Mouse (Mus musculus) intestine, embryonic 16.5 days (tissue): ENCODE measurements around the gene Flt3. TPM values are rescaled to one million over a fixed set of nuclear protein-coding genes. Genes with fewer than 3 reads are reported as not detected.

Experiments
- ATAC-seq: fragments of 200-750 bp; cut with Nextera tagmentation; 2 replicates; pipeline ENCODE4 v1.8.0; 2017; ENCODE audit warnings: moderate TSS enrichment, moderate library complexity
- H3K27ac ChIP-seq: fragments of 300-500 bp; sonication (generic); 2 replicates; pipeline ENCODE4 v1.5.1; 2014; ENCODE audit warnings: mild to moderate bottlenecking, low read length
- H3K27me3 ChIP-seq: fragments of 300-500 bp; sonication (generic); replicated peaks from 2 replicates; pipeline ENCODE4 v1.6.1; 2014; ENCODE audit warnings: low read length, control low read depth, mixed read lengths; ENCODE audit not compliant: control insufficient read depth, insufficient read depth
- H3K36me3 ChIP-seq: fragments of 300-500 bp; sonication (generic); 2 replicates; pipeline ENCODE4 v1.6.1; 2014; ENCODE audit warnings: low read length, control low read depth; ENCODE audit not compliant: control insufficient read depth, insufficient read depth
- H3K4me1 ChIP-seq: fragments of 300-500 bp; sonication (generic); 2 replicates; pipeline ENCODE4 v1.6.1; 2014; ENCODE audit warnings: low read length, control low read depth, mixed read lengths; ENCODE audit not compliant: control insufficient read depth, insufficient read depth
- H3K4me2 ChIP-seq: fragments of 300-500 bp; sonication (generic); 2 replicates; pipeline ENCODE4 v1.6.1; 2014; ENCODE audit warnings: low read depth, low read length, control low read depth
- H3K4me3 ChIP-seq: fragments of 300-500 bp; sonication (generic); 2 replicates; pipeline ENCODE4 v1.5.1; 2014; ENCODE audit warnings: mild to moderate bottlenecking, low read length
- H3K9ac ChIP-seq: fragments of 300-500 bp; sonication (generic); 2 replicates; pipeline ENCODE4 v1.6.1; 2014; ENCODE audit warnings: low read depth, low read length
- H3K9me3 ChIP-seq: fragments of 300-500 bp; sonication (generic); 2 replicates; pipeline ENCODE4 v1.6.1; 2016; ENCODE audit warnings: low read length, control low read depth; ENCODE audit not compliant: control insufficient read depth
- WGBS: fragments of 180-500 bp; shearing (Covaris S2); extraction: QIAGEN DNeasy Blood & Tissue Kit; methylation state at CpG from one replicate; pipeline ENCODE4 v1.1.7; 2014; 5-methylcytosine and 5-hydroxymethylcytosine counted together
- polyA plus RNA-seq: library from polyadenylated mRNA; unstranded; fragments of >200 nt; fragmentation: Nextera tagmentation; extraction: Ambion mirVana; gene quantifications from 2 replicates; pipeline ENCODE4 v1.2.1, GENCODE M21; 2015

Gene Flt3
- polyA plus RNA-seq, 1 experiment from 2014 or later, result 0.31 TPM

DNA sequence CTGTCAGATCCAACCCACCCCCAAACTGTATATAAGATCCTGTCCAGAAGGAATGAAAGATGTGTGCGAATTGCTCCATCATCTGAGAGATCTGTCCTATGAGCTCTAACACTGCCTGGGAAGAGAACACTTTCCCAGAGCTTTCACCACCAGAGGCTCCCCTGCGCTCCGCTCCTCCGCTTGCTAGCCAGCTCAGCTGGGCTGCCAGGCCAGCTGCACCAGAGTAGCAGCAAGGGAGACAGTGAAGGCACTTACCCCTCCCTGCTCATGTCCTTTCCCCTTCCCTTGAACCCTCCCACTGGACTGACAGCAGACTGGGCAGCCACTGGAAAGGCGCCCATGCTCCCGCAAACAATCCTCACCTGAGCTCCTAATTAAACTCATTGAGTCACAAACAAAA is 23.3 kb upstream of the Flt3 start:
- WGBS, result 44% methylated on average over 6 of the region's 6 CpGs
- ATAC-seq, result no peak

DNA sequence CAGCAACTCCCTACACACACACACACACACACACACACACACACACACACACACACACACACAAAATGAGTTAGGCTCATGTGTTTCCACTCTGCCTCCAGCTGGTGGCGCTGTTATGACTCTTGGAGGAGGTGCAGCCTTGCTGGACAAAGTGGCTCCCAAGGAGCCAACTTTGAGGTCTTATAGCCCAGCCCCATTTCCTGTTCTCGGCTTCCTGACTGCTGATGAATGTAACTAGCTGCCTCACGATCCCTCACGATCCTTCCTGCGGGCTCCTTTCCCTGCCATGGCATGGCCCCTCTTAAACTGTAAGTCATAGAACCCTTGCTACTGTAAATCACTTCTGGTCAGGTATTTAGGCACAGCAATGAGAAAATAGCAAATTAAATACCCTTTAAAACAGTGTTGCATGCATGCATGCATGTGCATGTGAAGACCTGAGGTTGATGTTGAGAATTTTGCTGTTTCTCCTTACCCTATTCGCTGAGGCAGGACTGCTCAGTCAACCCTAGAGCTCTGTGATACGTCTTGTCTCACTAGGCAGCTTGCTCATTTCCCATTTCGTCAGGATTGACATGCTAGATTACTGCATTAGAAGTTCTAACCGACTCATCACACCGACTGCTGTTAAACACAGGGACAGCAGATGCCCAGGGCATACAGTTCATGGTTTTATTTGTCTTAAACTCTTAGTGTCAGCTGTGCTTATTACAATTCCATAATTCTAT is 18.3 kb upstream of the Flt3 start:
- H3K4me3 ChIP-seq, result no peak overlapping the region
- WGBS, result 43% methylated on average over 10 of the region's 10 CpGs
- no peaks in the 10 kb centered on the region for H3K36me3 ChIP-seq
- H3K4me2 ChIP-seq, result no peak overlapping the region
- ATAC-seq, result no peak
- H3K4me1 ChIP-seq, result no peaks in the 10 kb centered on the region
- no peaks in the 10 kb centered on the region for H3K27me3 ChIP-seq
- H3K9me3 ChIP-seq, result no peaks in the 10 kb centered on the region
- no peak overlapping the region for H3K9ac ChIP-seq
- no peak overlapping the region for H3K27ac ChIP-seq

More for the DNA sequence above, 23.3 kb upstream of the Flt3 start:
- Histone ChIP-seq H3K9ac (no peak overlapping the region), H3K4me1 (no peaks in the 10 kb centered on the region), H3K9me3 (no peaks in the 10 kb centered on the region), H3K4me2 (no peak overlapping the region), H3K4me3 (no peak overlapping the region), H3K36me3 (no peaks in the 10 kb centered on the region), H3K27ac (no peak overlapping the region), H3K27me3 (no peaks in the 10 kb centered on the region)

DNA sequence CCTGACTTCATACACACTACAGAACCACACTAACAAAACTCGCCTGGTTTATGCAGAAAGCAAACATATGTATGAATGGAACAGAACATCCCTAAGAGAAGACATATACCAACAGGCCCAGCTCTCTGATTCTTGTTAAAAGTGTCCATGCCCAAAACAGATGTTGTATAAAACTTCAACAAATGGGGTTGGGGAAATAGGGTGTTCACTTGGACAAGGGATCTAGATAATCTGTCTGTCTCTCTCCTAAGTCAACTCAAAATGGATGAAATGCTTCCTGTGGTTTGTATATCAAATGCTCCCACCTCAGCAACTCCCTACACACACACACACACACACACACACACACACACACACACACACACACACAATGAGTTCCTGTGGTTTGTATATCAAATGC is 17.7 kb upstream of the Flt3 start:
- H3K4me2 ChIP-seq, result no peak overlapping the region
- WGBS, result 79% methylated on average over 1 of the region's 1 CpGs
- no peak overlapping the region for H3K9ac ChIP-seq

DNA sequence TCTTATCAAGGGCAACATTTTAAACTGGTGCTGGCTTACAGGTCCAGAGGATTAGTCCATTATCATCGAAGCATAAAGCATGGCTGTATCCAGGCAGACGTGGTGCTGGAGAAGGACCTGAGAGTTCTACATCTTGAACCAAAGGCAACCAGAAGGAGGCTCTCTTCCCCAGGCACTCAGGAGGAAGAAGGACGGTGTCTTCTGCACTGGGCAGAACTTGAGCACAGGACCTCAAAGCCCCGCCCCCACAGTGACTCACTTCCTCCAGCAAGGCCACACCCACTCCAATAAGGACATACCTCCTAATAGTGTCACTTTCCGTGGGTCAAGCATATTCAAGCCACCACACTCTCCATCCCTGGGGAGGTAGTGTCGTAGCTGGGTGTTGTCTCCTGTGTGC is 10.3 kb upstream of the Flt3 start:
- ATAC-seq, result no peak
- Histone ChIP-seq H3K9me3 (no peaks in the 10 kb centered on the region; the same call in 1 of the 2 replicates), H3K4me3 (no peak overlapping the region), H3K36me3 (no peaks in the 10 kb centered on the region), H3K4me2 (no peak overlapping the region), H3K9ac (no peak overlapping the region), H3K4me1 (no peaks in the 10 kb centered on the region), H3K27me3 (no peaks in the 10 kb centered on the region), H3K27ac (no peak overlapping the region)
- WGBS, result 80% methylated on average over 6 of the region's 6 CpGs

More for the DNA sequence above, 17.7 kb upstream of the Flt3 start:
- Histone ChIP-seq H3K27me3 (no peaks in the 10 kb centered on the region), H3K4me3 (no peak overlapping the region), H3K4me1 (no peaks in the 10 kb centered on the region), H3K27ac (no peak overlapping the region), H3K9me3 (no peaks in the 10 kb centered on the region), H3K36me3 (no peaks in the 10 kb centered on the region)
- ATAC-seq, result no peak

DNA sequence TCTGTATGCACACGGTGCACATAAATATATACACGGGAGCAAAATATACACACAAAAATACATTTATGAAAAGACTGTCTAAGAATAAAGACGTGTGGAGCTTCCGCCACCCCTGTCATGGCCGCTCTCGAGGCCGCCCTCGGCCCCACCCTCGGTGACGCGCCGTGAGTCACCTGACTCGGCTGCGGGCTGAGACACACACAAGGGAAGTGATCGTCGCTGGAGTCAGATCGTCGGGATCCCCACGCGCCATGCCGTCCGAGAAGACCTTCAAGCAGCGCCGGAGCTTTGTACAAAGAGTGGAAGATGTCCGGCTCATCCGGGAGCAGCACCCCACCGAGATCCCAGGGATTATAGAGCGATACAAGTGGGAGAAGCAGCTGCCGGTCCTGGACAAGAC is 8.4 kb upstream of the Flt3 start:
- Histone ChIP-seq H3K27ac (no peak overlapping the region), H3K4me3 (peak overlapping the region; percentile 26), H3K4me1 (no peaks in the 10 kb centered on the region), H3K9me3 (no peaks in the 10 kb centered on the region; the same call in 1 of the 2 replicates), H3K36me3 (no peaks in the 10 kb centered on the region), H3K27me3 (no peaks in the 10 kb centered on the region), H3K9ac (no peak overlapping the region), H3K4me2 (peak overlapping the region; percentile 19; the same call in 1 of the 2 replicates)
- 59% methylated on average over 29 of the region's 29 CpGs for WGBS
- no peak for ATAC-seq

DNA sequence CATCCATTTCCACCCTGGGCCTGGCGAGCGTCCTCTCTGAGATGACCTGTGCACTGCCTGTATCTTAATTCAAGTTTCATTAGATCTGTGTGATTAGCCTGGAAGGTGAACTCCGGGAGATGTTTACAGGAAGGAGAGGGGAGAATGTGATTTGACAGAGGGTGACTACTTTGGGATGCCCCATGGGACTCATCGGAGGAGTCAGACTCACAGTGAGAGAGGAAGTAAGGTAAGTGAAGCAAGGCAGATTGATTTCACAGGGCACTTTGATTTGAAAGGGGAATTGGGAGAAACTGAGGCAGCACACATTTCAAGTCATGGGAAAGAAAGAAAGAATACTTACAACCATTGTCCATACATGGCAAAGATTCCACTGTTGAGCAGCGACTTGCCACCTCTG is 5.8 kb upstream of the Flt3 start:
- Histone ChIP-seq H3K4me3 (no peak overlapping the region), H3K4me1 (no peaks in the 10 kb centered on the region), H3K36me3 (no peaks in the 10 kb centered on the region), H3K27me3 (peaks cover 12% of the 10 kb centered on the region), H3K9ac (no peak overlapping the region), H3K27ac (no peak overlapping the region), H3K9me3 (no peaks in the 10 kb centered on the region), H3K4me2 (no peak overlapping the region)
- WGBS, result 79% methylated on average over 5 of the region's 5 CpGs
- ATAC-seq, result no peak

DNA sequence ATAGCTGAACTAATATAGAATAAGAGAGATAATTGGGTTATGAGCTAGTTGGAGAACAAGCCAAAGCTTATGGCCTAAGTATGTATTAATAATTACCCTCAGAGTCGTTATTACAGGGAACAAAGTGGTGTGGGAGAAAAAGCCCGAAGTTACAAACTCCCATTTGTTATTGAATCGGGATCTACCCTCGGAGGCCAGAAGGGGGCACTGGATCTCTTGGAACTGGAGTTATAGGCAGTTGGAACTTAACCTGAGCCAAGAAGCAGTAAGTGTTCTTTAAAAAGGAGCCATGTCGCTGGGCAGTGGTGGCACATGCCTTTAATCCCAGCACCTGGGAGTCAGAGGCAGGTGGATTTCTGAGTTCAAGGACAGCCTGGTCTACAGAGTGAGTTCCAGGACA is 2.2 kb upstream of the Flt3 start:
- 26% methylated on average over 5 of the region's 5 CpGs for WGBS
- Histone ChIP-seq H3K9me3 (no peaks in the 10 kb centered on the region), H3K4me1 (no peaks in the 10 kb centered on the region), H3K27me3 (peaks cover 43% of the 10 kb centered on the region), H3K4me2 (no peak overlapping the region), H3K4me3 (no peak overlapping the region), H3K36me3 (no peaks in the 10 kb centered on the region), H3K9ac (no peak overlapping the region), H3K27ac (no peak overlapping the region)
- no peak for ATAC-seq

DNA sequence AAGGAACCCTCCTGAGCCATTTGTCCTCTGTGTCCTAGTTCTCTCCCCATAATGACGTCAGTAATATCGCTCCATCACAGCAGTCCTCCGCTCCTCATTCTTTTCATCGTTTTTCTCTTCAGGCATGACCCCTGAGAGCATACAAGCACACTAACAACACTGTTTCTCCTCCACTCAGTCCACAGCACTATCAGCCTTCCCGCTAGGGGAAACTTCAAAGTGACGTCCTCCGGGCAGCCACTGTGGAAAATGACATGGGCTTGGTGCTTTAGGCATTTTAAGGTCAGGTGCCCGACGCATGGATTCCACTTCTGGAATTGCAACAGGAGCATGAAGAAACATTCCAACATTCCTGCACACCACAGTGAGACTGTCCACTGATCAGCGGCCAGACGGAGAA is 735 bp upstream of the Flt3 start:
- no peak overlapping the region for H3K9ac ChIP-seq
- WGBS, result 24% methylated on average over 11 of the region's 11 CpGs
- no peaks in the 10 kb centered on the region for H3K4me1 ChIP-seq
- ATAC-seq, result no peak
- no peak overlapping the region for H3K4me3 ChIP-seq
- no peak overlapping the region for H3K4me2 ChIP-seq
- H3K9me3 ChIP-seq, result no peaks in the 10 kb centered on the region
- H3K27me3 ChIP-seq, result peaks cover 43% of the 10 kb centered on the region
- no peaks in the 10 kb centered on the region for H3K36me3 ChIP-seq
- H3K27ac ChIP-seq, result no peak overlapping the region

DNA sequence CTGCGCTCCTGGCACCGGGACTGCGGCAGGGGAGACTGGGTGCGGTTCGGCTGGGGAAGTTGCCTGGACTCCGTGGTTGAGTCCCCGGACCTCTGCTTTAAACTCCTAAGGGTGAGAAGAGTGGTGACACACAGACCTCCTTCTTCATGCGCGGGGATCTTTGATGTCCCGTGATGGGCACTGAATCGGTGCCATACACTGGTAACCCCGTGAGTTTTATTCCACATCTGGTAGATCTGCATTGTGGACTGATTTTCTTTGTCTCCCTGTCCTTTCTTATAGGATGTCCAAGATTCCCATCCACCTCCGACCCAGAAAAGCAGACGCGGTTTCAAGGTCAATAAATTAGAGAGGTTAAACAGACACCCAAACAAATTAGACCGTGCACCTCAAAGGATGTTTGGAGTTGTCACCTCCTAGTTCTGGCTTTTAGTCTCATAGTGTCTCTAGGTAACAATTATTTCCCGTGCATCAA is 253 bp upstream of the Flt3 start:
- peak overlapping the region; percentile 49 for H3K4me2 ChIP-seq
- WGBS, result 2% methylated on average over 17 of the region's 17 CpGs
- no peak for ATAC-seq
- no peak overlapping the region for H3K27ac ChIP-seq
- H3K4me3 ChIP-seq, result peak overlapping the region; percentile 40
- H3K27me3 ChIP-seq, result peaks cover 43% of the 10 kb centered on the region
- no peaks in the 10 kb centered on the region for H3K9me3 ChIP-seq
- H3K36me3 ChIP-seq, result no peaks in the 10 kb centered on the region
- 0 out of 2 replicates have a peak overlapping the region, but pooled peaks have one; percentile 29 for H3K9ac ChIP-seq
- H3K4me1 ChIP-seq, result no peaks in the 10 kb centered on the region

DNA sequence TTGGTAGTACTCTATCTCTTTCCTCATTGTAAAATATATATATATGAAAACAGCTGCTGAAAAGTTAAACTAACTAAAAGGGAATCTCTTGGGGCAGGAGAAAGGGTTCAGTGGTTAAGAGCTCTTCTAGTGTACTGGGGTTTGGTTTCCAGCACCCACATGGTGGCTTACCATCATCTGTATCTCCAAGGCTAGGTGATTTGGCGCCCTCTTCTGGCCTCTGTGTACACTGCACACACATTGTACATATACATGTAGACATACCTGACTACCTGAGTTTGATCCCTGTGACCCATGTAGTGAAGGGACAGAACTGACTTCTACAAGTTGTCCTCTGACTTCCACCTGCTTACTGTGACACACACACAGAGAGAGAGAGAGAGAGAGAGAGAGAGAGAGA is 5.2 kb downstream of the Flt3 start:
- no peak for ATAC-seq
- H3K4me3 ChIP-seq, result no peak overlapping the region
- no peaks in the 10 kb centered on the region for H3K36me3 ChIP-seq
- no peak overlapping the region for H3K9ac ChIP-seq
- no peak overlapping the region for H3K4me2 ChIP-seq
- no peak overlapping the region for H3K27ac ChIP-seq
- peaks cover 20% of the 10 kb centered on the region for H3K27me3 ChIP-seq
- H3K9me3 ChIP-seq, result no peaks in the 10 kb centered on the region
- WGBS, result 17% methylated on average over 1 of the region's 1 CpGs
- H3K4me1 ChIP-seq, result no peaks in the 10 kb centered on the region
